Mouse (Mus musculus): ENCODE measurements around the gene Fam166a. TPM values are rescaled to one million over a fixed set of nuclear protein-coding genes. Genes with fewer than 3 reads are reported as not detected.

The Fam166a gene
- total RNA-seq, 2 experiments from 2014 or later, result not detected

DNA sequence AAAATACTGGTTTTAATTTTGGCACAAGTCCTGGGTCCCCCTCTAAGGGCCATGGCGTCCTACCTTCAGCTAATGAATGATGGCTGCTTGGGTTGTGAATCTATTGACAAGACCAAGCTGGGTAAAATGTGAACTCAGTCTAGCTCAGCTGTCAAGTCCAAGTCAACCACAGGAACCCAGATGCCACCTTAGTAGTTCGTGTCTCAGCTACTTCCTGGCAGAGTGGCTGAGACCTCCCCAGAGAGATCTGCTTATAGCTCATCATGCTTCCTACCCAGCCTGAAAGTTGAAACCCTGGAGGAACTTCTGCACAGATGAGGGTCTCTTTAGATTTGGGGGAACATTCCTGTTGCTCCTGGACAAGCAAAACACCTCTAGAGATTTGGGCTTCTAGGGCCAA is 35.2 kb upstream of the Fam166a start:
- no peak for ATAC-seq (replicated peaks; ENCODE audit: low FRiP score, poor library complexity, severe bottlenecking)

DNA sequence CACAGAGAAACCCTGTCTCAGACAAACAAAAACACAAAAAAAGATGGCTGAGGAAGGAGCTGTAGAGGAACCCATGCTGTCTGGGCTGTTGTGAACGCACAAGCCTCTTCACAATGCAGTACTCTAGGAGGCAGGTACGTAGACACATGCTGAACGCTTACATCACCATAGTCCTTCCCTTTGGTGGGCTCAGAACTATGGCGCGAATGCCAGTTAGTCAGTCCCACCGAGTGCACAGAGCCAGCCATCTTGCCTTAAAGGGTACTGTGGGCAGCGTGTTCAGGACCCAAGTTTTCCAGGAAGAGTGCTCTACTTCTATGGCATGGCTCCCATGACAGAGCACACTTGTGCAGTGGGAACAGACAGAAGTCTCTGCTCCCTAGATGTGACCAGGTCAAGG is 34.0 kb upstream of the Fam166a start:
- ATAC-seq (replicated peaks; ENCODE audit: low FRiP score, poor library complexity, severe bottlenecking), result no peak

DNA sequence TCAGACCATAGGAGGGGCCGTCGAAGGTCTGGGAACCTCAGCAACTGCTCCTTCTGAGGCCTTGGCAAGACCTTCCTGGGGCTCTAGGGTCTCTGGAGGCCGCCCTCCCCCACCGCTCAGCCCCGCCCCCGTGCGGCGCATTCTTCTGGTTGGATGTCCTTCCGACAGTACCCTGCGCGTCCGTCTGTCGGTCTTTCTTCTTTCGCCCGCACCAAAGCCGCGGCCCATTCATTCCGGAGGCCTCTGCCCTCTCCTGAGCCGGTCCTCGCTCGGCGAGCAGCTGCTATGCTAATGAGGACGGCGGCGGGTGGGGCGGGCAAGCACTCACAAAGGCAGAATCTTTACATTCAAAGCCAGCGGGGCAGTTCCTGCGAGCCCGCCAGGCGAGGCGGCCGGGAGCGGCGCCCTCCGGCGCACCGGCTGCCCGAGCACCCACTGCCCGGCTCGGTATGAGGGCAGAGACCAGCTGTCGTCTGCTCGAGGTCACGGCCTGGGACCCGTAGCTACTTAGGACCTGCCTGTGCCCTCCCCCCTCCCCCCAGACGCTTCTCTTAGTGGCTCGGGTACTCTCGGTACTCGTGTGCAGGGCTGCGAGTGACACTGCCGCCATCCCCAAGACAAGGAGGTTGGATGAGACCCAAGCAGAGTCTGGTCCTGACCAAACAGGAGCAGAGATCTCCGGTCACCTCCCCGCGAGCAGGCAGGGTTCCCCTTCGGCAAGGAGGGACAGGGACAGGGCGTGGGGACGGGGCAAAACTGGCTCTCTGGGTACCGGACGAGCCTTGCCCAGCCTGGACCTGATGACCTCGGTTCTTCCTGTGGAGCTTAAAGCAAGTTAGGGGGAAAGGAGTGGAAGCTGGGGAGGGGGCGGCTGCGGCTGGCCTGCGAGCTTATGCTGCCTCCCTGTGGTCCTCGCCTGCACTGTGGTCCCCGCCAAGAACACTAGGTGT is 32.6 kb upstream of the Fam166a start:
- no peak for ATAC-seq (replicated peaks; ENCODE audit: low FRiP score, poor library complexity, severe bottlenecking)

DNA sequence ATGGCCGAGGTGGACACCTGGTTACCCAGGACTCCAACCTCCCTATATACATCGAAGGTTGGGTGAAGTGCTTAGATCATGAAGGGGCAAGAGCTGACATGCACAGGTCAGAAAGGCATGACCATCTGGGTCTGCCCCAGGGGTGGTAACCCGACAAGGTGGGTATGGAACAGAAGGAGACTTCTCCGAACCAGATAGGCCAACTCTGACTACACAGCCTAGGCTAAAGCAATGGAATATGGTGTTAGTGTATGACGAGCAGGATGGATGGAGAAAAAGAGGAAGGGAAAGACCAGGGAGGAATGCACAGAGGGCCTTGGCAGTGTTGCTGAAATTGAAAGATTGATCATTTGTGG is 32.0 kb upstream of the Fam166a start:
- ATAC-seq (replicated peaks; ENCODE audit: low FRiP score, poor library complexity, severe bottlenecking), result no peak

DNA sequence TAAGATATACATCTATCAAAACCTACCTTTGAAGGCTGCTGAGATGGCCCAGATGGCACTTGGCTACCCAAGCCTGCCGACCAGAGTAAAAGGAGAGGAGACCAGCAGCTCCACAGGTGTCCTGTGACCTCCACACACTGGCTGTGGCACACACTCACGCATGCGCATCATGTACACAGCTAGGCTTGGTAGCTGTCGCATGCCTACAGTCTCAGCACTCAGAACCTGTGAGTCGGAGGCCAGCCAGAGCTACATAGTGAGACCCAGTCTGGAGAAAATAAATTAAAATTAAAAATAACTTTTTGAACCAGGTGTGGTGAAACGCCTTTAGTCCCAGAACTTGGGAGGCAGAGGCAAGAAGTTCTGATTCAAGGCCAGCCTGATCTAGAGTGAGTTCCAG is 30.7 kb upstream of the Fam166a start:
- ATAC-seq (replicated peaks; ENCODE audit: low FRiP score, poor library complexity, severe bottlenecking), result no peak

DNA sequence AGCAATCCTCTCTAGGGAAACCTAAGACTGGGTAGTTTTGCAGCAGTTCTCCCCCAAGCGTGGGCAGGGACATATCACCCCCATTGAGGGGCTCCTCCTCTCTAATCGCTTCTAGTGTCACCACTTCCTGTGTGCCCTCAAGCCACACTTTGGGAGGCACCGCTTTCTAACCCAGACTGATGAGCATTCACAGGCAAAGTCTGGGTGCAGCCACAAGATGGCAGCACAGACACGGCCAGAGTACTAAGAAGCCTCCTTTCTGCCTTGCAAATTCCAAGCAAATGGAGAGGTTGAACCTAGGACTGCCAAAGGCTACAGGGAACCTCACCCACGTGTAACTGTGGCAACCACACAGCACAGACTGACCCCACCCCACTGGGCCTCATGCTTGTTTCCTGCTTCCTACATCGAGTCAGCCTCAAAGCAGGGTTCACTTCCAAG is 25.2 kb upstream of the Fam166a start:
- peak; percentile 63 for ATAC-seq (replicated peaks; ENCODE audit: low FRiP score, poor library complexity, severe bottlenecking)

DNA sequence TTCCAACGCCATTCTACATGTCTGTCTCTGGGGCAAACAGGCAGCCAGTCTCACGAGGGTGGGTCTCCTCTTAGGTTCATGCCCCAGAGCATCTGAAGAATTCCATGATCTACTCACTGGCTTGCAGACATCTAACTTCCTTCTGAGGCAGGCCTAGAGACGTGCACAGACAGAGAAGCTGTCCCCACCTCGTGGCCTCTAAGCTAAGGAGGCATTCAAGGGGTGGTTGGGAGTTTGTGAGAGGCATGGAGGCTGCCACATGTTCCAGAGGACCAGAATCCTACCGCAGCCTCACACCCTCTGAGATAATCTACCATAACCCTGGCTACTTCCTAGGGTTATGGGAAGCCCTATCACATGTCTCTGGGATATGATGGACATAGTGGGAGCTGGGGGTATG is 24.5 kb upstream of the Fam166a start:
- ATAC-seq (replicated peaks; ENCODE audit: low FRiP score, poor library complexity, severe bottlenecking), result no peak

DNA sequence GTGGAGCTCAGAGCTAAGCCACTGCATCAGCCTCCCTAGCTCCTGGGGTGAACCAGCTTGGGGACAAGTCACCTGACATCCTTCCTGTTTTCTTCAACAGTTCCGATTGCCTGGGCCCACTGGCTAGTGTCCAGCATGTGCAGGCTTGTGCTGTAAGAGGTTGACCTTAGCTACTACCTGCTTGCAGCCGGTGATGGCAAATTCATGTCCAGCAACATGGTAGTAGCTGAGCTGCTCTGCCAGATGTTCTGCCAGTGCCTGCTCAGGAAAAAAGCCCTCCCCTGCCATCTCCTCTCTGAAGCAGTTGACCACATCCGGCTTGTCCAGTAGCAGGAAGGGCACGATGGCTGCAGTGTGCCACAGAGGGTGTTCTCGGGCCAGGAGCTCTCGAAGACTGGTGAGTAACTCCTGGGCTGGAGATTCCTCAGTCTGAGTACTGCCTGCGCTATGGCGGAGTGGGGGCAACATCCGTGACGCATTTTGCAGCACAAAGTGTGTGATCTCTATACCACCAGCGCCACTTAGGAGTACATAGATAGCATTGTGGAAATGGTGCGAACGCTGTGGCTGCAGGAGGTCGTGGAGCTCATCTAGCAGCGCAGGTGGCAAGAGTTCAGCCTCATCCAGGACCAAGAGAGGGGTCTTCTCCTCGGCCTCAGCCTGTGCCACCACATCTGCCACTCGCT is 23.9 kb upstream of the Fam166a start:
- peak; percentile 1; the same call in 1 of the 2 replicates for ATAC-seq (replicated peaks; ENCODE audit: low FRiP score, poor library complexity, severe bottlenecking)

DNA sequence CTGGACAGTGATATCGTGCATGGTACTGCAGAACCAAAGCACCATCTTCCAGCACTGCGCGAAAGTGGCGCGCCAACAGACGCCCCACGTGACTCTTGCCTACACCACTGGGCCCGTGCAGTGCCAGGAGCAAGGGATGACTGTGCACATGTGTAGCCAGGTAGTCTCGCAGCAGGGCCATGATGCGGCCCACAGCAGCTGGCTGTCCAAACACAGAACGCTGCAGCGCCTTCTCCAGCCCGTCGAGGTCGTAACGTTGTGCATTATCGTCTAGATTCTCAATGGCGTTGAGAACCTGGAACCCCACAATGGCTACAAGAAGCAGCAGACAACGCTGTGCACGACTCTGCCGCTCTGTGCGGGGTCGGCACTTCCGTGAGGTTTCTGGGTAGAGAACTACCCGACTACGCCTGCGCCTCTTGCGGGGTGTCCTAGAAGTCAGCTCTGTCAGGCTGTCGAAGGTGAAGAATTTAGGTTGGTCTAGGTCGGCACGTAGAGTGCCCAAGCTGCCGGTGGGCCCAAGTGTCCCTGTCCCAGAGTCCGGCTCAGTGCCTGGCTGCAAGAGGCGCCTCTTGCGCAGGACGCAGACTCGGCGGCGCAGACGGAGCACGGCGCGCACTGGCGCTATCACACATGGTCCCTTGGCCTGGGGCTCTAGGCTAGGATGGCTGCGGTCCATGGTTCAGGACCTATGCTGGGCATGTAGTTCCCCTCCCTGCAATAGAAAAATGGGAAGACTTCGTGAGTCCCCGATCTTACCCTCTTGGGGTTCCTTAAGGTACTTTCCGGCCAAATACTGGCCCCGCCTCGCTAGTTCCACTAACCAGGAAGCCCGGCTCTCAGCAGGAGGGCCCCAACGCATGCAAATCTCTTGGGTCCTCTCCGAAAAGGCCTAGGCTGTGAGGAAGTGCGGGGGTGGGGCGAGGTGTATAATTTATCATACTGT is 23.1 kb upstream of the Fam166a start:
- ATAC-seq (replicated peaks; ENCODE audit: low FRiP score, poor library complexity, severe bottlenecking), result peak; percentile 84

DNA sequence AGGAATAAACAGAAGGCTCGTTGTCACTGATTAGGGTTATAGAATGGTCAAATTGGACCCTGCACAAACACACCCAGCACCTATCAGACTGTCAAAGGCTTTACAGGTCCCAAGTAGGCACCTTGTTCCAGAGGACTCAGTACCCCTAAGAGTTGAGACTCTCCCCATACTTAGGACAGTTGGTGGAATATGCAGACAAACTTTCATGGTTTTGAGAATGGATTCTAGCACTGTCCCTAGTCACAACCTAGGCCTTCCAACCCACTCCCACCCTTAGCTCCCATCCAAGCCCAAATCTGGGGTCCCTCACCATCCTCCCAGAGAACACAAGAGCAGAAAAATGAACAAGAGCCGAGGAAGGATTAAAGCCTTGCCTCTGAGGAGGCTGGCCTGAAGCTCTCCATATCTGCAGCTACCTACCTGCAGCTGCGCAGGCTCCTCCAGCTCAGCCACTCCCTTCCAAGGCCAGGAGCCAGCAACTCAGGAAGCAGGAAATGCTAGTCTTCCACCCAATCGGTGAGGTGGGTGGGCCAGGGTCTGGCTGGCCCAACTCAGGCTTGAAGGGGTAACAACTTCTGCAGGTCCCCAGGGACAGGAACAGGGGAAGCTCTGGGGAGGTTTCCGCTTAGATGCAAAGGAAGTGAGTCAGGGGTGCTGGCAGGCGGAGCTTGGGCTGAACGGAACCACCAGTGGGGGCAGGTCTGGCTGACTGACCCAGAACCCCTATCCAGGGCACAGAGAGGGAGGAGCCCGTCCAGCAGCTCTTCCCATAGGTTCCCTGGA is 22.2 kb upstream of the Fam166a start, which contains the start of gene Tor4a:
Gene Tor4a (minus strand): TSS at position 715 of the 783 bp plus-strand sequence.
- ATAC-seq (replicated peaks; ENCODE audit: low FRiP score, poor library complexity, severe bottlenecking), result peak; percentile 47; the same call in 1 of the 2 replicates

DNA sequence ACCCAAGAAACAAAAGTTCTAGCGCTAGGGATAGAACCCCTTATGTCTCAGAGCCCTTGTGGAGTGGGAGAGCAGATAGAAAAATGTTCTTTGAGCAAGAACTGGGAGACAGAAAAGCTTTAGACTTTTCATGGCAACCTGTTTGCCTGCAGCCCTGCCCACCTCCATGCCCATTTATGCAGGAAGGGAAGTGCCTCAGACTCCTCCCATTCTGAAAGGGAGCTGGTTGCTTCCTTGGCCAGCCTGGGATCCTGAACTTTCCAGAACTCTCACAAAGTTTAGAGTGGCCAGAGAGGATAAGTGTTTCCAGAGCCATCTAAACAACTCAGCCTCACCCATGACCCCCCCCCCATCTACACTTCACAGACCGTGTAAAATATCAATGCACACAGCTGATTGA is 21.4 kb upstream of the Fam166a start:
- no peak for ATAC-seq (replicated peaks; ENCODE audit: low FRiP score, poor library complexity, severe bottlenecking)

DNA sequence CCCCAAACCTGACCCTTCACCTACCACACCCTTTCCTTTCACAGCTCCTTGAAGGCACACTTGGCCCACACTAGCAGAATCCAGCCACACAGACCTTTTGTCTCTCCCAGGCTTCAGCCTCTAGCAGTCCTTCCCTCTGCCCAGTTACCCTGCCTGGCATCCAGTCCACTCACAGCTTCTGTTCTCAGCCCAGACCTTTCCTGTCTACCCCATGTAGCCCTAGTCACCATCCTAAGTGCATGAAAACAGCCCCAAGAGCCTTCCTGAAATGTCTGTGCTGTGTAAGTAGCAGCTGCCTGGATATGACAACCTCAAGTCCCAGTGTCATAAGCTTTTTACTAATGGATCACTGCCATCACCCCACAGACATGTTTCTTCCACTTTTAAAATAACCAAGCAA is 20.6 kb upstream of the Fam166a start:
- ATAC-seq (replicated peaks; ENCODE audit: low FRiP score, poor library complexity, severe bottlenecking), result no peak

DNA sequence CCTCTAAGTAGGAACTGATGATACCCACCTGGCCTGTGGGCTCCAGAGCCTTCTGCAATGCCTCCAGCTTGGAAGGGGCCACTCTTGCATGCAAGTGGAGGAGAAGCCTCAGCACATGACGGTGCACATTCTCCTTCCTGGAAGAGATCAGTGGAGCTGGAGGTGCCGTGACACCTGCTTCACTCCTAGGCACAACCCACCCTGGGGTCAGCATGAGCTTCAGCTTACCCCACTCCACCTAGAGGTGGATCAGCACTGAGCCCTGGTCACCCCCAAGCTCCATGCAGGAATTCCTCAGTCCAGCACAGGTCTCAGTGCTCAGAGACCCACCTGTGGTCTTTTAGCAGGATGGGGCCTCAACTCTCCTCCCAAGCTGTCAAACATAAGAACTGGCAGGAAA is 17.9 kb upstream of the Fam166a start:
- no peak for ATAC-seq (replicated peaks; ENCODE audit: low FRiP score, poor library complexity, severe bottlenecking)

DNA sequence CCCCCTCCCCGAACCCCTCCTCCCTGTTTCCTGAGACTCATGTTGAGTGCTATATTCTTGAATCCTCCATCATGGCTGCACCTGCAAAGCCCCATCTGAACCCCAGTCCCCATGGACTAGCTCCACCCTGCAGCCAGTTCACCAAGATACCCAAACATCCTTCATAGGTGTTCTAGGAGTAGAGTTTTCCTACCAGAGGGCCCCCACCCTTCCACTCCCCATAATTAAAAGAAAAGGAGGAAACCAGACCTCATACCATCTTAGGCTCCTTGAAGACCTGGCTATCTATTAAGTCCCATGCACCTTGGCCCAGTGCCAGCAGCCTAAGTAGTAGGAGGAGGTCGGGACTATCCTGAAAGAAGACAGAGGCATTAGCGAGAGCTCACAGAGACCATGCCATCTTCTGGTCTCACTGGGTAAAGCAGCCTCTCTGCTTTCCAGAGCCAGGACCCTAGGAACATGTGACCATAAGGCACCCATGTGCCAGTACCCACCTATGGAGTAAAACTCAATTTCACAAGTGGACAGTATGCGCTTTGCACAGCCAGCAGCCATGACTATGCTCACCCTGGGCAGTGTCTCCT is 14.8 kb upstream of the Fam166a start:
- ATAC-seq (replicated peaks; ENCODE audit: low FRiP score, poor library complexity, severe bottlenecking), result peak; percentile 71

DNA sequence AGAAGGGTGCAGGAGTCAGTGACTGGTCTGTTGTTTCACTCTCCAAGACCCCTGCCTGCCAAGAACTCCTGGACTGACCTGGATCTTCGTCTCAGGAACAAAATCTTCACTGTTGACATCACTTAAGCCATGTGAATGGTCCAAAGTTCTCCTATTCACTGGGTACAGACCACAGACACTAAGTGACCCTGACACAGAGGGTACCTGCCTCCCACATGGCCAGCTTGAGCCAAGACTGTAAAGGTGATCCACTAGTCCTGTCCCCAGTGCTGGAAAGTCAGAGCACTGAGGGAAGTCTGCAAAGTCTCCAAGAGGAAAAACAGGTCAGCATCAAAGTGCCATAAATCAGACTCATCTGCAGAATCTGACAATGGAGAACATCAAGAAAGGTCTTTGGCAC is 11.0 kb upstream of the Fam166a start:
- ATAC-seq (replicated peaks; ENCODE audit: low FRiP score, poor library complexity, severe bottlenecking), result no peak

DNA sequence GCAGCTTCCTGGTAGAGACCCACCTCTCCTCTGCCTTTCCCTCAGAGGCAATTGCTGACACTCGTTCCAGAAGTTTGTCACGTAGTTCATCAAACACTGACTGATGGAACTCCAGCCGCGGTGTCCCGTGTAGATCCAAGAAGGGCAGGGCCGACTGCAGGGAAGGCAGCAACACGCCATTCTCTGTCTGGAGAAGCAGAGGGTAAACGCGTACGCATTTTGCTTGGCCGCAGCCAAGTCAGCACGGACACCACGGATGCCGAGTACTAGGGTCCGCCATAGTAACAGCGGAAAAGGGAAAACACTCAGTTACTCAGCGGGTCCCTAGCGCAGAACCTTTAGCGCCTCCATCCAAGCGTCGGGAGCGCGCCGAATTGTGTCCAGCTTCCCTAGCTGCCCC is 7.9 kb upstream of the Fam166a start:
- peak; percentile 48 for ATAC-seq (replicated peaks; ENCODE audit: low FRiP score, poor library complexity, severe bottlenecking)

DNA sequence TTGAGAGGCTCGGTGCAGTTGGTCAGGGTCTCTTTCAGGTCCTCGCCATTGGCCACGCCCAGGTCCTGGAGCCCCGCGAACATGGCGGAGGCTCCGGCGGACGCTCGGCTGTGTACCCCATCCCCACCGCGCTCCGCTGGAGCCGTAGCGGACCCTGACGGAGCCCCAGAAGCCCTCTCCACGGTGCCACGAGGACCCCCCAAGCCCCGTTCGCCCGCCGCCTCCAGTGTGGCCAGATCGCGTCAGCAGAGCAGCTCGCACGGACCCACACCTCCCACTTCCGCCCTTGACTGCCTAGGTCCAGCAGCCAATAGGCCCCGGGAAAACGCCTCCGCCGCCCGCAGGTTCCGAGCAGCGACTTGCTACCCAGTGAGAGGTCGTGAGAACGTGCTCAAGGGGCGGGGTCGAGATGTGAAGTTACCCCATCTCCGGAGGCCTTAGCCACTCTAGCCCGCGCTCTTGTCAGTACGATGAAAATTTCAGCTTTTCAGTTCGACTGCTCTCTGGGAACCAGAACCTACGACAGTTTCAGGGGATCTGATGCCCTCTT is 7.3 kb upstream of the Fam166a start, which contains the start of gene Nelfb:
Gene Nelfb (minus strand): TSS at position 369 of the 550 bp plus-strand sequence.
- peak; percentile 93 for ATAC-seq (replicated peaks; ENCODE audit: low FRiP score, poor library complexity, severe bottlenecking)

DNA sequence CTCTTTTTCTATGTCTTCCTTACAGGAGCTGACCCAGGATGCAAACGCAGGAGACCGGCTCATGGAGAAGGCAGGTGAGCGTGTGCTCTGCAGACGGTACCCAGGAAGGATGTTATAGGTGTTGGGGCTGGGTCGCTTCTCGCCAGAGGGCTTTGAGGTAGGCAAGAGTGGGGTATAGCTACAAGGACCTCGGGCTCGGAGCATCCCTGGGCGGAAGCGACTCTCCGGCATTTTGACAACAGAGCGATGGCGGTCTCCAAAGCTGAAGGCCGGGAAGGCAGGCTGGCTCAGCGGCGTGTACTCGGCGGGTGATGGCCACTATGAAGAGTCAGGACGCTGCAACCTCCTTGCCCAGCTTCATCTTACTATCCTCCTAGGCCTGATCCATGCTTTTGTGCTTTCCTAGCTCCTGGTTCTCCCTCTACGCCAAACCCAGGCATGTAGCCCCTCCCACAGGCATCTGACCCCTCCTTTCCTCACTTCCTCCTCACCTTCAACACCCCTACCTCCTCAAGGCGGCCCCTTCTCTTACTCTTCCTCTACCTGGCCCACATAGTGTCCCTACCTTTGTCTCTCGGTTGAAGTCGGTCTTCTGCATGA is 5.2 kb upstream of the Fam166a start:
- no peak for ATAC-seq (replicated peaks; ENCODE audit: low FRiP score, poor library complexity, severe bottlenecking)
